Mouse (Mus musculus): ENCODE measurements around the gene Nthl1. TPM values are rescaled to one million over a fixed set of nuclear protein-coding genes. Genes with fewer than 3 reads are reported as not detected.
A peak's percentile ranks its signal among the peaks of the same experiment; 100 is the strongest.

Gene Nthl1
- total RNA-seq (2014; rRNA removed) (8.1 and 9.7 TPM in 2 replicates), polyA plus RNA-seq (2012; rRNA removed) (11.3 and 11.5 TPM in 2 replicates)

DNA sequence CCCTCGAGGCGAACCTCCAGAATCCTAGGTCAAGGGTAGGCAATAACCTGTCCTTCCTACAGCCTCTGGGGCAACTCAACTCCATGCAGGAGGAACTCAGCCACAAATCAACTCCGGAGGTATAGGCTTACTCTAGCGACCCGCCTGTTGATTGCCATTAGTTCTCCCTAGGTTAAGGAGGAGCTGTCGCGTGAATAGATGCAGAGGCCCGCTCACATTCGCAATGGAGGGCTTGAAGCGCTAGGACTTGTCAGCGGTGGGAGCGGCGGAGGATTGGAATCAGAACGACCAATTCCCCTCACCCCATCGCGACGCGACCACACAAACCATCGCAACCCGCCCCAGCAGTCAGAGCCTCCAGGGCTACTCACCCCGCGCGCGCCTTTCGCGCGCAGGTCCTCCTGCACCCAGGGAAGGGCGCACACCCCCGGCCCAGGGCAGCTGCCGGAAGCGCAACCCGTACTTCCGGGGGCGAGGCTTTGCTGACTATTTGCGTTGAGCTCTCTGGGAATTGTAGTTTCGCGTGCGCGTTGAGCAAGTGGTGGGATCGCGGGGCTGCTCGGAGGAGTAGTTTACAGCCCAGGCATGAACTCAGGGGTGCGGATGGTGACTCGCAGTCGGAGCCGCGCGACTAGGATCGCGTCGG, at the start of gene Nthl1, which contains the start of gene Tsc2:
Nthl1 (plus strand) TSS at position 514 of the 646 bp plus-strand sequence.
Tsc2 (minus strand) TSS at position 464 of the 646 bp plus-strand sequence.
- no peaks in the 10 kb centered on the region for H3K27me3 ChIP-seq (ENCODE audit: control insufficient read depth, insufficient read depth, low read length)
- peak within 1 kb of the TSS; percentile 86 for H3K9ac ChIP-seq (ENCODE audit: low read depth, low read length)
- H3K79me2 ChIP-seq (ENCODE audit: control insufficient read depth, insufficient read depth, low read length), result peaks cover 3% of the 10 kb centered on the region; the same call in 1 of the 2 replicates
- peak; percentile 77 for DNase-seq (ENCODE audit: extremely low read depth, low read depth, low spot score)
- under 1% methylated on average over 51 of the region's 51 CpGs for WGBS
- no peak for TF ChIP-seq CTCF (IDR thresholded peaks at IDR 0.05; ENCODE audit: low read depth, low read length)
- peak; percentile 65 for TF ChIP-seq POLR2A (IDR thresholded peaks at IDR 0.05; ENCODE audit: extremely low read depth, insufficient read depth, low read length)
- H3K4me1 ChIP-seq (ENCODE audit: control insufficient read depth, insufficient read depth, low read length), result peaks cover 13% of the 10 kb centered on the region
- H3K27ac ChIP-seq (replicated peaks; ENCODE audit: insufficient read depth, low read depth, low read length), result peak within 1 kb of the TSS; percentile 76
- H3K36me3 ChIP-seq (ENCODE audit: control insufficient read depth, insufficient read depth, low read length), result 0 out of 2 replicates have a peak, but pooled peaks cover 3% of the 10 kb centered on the region
- peak within 1 kb of the TSS; percentile 88 for H3K4me3 ChIP-seq (ENCODE audit: insufficient read depth, low read depth, low read length)

DNA sequence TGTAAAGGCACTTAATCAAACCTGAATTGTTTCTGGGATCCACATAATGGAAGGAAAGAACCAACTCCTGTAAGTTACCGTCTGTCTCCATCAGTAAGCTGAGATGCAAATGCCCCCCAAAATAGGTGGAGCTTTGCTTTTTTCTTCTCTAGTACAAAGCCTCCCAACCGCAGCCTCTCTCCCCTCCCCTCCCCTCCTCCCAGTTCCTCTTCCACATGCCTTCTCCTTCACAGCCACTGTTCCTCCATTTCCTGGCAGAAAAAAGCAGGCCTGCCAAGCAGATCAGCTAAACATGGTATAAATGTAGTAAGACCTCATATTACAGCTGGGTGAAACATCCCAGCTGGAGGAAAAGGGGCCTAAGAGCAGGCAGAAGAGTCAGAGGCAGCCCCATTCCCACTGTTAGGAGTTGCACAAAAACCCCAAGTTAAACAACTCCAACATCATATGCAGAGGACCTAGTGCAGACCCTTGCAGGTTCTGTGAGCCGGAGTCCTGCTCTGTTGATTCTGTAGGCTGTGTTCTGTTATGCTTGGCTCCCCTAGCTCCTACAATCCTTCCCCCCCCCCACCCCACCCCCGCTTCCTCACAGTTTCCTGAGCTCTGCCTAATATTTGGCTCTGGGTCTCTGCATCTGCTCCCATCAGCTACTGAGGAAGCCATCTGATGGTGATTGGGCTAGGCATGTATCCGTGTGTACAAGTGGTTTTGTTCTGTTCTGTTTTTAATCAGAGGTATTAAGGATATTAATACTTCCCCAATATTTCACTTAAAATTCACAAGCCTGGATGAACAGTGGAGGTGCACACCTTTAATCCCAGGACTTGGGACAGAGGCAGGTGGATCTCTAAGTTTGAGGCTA, 48.6 kb upstream of the Nthl1 start:
- no peak for DNase-seq (ENCODE audit: extremely low read depth, low read depth, low spot score)
- Histone ChIP-seq H3K36me3 (ENCODE audit: control insufficient read depth, insufficient read depth, low read length) (peaks cover 30% of the 10 kb centered on the region), H3K4me1 (ENCODE audit: control insufficient read depth, insufficient read depth, low read length) (no peaks in the 10 kb centered on the region; the same call in 1 of the 2 replicates), H3K27ac (replicated peaks; ENCODE audit: insufficient read depth, low read depth, low read length) (no peak overlapping the region), H3K27me3 (ENCODE audit: control insufficient read depth, insufficient read depth, low read length) (no peaks in the 10 kb centered on the region), H3K79me2 (ENCODE audit: control insufficient read depth, insufficient read depth, low read length) (no peaks in the 10 kb centered on the region), H3K9ac (ENCODE audit: low read depth, low read length) (no peak overlapping the region), H3K4me3 (ENCODE audit: insufficient read depth, low read depth, low read length) (no peak overlapping the region)
- whole genome bisulfite sequencing, result 87% methylated on average over 5 of the region's 5 CpGs
- TF ChIP-seq POLR2A (IDR thresholded peaks at IDR 0.05; ENCODE audit: extremely low read depth, insufficient read depth, low read length) (no peak), CTCF (IDR thresholded peaks at IDR 0.05; ENCODE audit: low read depth, low read length) (no peak)

DNA sequence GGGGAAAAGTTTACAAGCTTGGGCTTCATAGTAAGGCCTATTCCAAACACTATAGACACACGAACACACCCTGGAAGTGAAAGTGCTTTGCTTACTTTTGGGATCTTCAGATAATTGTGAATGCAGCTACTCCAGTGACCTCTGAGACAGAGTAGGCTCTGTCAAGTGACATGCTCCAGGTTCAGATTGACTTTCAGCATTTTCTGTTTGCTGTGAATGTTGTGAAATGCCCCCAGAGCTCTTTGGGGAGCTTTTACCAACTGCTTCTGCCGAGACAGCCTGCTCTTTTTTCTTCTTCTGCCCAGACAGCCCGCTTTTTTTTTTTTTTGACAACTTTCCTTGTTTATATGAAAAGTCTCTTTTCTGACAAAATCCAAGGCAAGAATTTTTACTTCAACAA, 48.0 kb upstream of the Nthl1 start:
- Histone ChIP-seq H3K9ac (ENCODE audit: low read depth, low read length) (no peak overlapping the region), H3K79me2 (ENCODE audit: control insufficient read depth, insufficient read depth, low read length) (no peaks in the 10 kb centered on the region), H3K36me3 (ENCODE audit: control insufficient read depth, insufficient read depth, low read length) (peaks cover 29% of the 10 kb centered on the region), H3K27me3 (ENCODE audit: control insufficient read depth, insufficient read depth, low read length) (no peaks in the 10 kb centered on the region), H3K27ac (replicated peaks; ENCODE audit: insufficient read depth, low read depth, low read length) (no peak overlapping the region), H3K4me3 (ENCODE audit: insufficient read depth, low read depth, low read length) (no peak overlapping the region), H3K4me1 (ENCODE audit: control insufficient read depth, insufficient read depth, low read length) (no peaks in the 10 kb centered on the region; the same call in 1 of the 2 replicates)
- 47% methylated on average over 3 of the region's 3 CpGs for WGBS
- peak; percentile 28 for DNase-seq (ENCODE audit: extremely low read depth, low read depth, low spot score)
- TF ChIP-seq CTCF (IDR thresholded peaks at IDR 0.05; ENCODE audit: low read depth, low read length) (no peak), POLR2A (IDR thresholded peaks at IDR 0.05; ENCODE audit: extremely low read depth, insufficient read depth, low read length) (no peak)

DNA sequence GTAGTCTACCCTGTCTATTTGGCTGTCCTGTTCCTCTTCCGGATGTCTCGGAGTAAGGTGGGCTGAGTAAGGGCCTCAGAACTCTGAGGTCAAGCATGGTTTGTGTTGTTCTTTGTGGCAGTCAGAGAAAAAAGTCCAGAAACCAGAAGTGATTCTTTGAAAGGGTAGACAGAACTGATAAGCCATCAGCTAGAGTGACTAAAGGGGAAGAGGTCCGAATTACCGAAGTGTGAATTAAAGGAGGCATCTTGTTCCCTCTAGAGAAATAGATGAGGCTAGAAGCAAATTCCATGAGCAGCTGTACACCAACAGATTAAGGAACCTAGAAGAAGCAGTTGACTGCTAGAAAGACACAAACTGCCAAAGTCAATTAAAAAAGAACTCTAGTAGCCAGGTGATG, 45.9 kb upstream of the Nthl1 start:
- H3K79me2 ChIP-seq (ENCODE audit: control insufficient read depth, insufficient read depth, low read length), result no peaks in the 10 kb centered on the region
- no peak overlapping the region for H3K9ac ChIP-seq (ENCODE audit: low read depth, low read length)
- H3K27me3 ChIP-seq (ENCODE audit: control insufficient read depth, insufficient read depth, low read length), result no peaks in the 10 kb centered on the region
- H3K36me3 ChIP-seq (ENCODE audit: control insufficient read depth, insufficient read depth, low read length), result peaks cover 33% of the 10 kb centered on the region
- TF ChIP-seq POLR2A (IDR thresholded peaks at IDR 0.05; ENCODE audit: extremely low read depth, insufficient read depth, low read length) (no peak), CTCF (IDR thresholded peaks at IDR 0.05; ENCODE audit: low read depth, low read length) (no peak)
- no peaks in the 10 kb centered on the region; the same call in 1 of the 2 replicates for H3K4me1 ChIP-seq (ENCODE audit: control insufficient read depth, insufficient read depth, low read length)
- whole genome bisulfite sequencing, result 93% methylated on average over 4 of the region's 4 CpGs
- H3K27ac ChIP-seq (replicated peaks; ENCODE audit: insufficient read depth, low read depth, low read length), result no peak overlapping the region
- no peak for DNase-seq (ENCODE audit: extremely low read depth, low read depth, low spot score)
- H3K4me3 ChIP-seq (ENCODE audit: insufficient read depth, low read depth, low read length), result no peak overlapping the region

DNA sequence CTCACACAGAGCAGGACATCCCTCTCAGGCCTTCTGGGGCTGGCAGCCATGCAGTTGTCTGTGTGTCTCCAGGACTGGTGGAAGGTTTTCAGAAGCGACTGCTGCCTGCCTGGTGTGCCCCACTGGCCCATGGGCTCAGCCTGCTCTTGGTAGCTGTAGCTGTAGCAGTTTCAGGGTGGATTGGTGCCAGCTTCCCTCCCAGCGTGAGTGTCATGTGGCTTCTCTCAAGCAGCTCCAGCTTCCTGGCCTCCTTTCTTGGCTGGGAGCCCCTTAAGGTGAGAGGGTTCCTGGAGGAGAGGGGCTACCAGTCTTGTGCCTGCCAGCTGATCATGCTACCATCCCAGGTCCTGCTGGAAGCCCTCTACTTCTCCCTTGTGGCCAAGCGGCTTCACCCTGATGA, 41.5 kb upstream of the Nthl1 start:
- Histone ChIP-seq H3K4me1 (ENCODE audit: control insufficient read depth, insufficient read depth, low read length) (no peaks in the 10 kb centered on the region), H3K9ac (ENCODE audit: low read depth, low read length) (no peak overlapping the region), H3K79me2 (ENCODE audit: control insufficient read depth, insufficient read depth, low read length) (no peaks in the 10 kb centered on the region), H3K4me3 (ENCODE audit: insufficient read depth, low read depth, low read length) (no peak overlapping the region), H3K27me3 (ENCODE audit: control insufficient read depth, insufficient read depth, low read length) (no peaks in the 10 kb centered on the region), H3K27ac (replicated peaks; ENCODE audit: insufficient read depth, low read depth, low read length) (no peak overlapping the region), H3K36me3 (ENCODE audit: control insufficient read depth, insufficient read depth, low read length) (peaks cover 33% of the 10 kb centered on the region)
- TF ChIP-seq POLR2A (IDR thresholded peaks at IDR 0.05; ENCODE audit: extremely low read depth, insufficient read depth, low read length) (no peak), CTCF (IDR thresholded peaks at IDR 0.05; ENCODE audit: low read depth, low read length) (no peak)
- 88% methylated on average over 3 of the region's 3 CpGs for WGBS
- DNase-seq (ENCODE audit: extremely low read depth, low read depth, low spot score), result no peak
